ENCODE assay signal across 24 mouse cellular contexts in the genomic region with DNA sequence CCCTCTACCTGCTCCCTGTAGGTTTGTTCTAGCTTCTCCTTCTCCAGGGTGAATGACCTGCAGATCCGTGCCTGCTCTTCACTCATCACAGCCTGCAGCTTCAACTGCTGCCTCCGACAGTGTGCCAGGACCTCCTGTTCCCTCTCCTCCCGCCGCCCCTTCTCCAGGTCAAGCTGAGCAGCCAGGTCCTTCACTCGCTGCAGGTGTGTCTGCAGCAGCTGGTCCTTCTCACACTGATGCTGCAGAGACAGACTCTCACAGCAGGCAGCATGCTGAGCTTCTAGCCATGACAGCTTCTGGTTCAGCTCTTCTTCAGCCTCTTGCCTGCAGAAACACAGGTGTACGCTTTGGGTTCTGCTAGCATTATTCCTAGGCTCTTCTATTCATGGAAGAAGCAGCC.
"Had no signal": no experiment of that assay in that cellular context is flagged by ENCODE, and none has a peak within 500 bp of the region (broad histone marks: within the 10 kb centered on the region; RNA-seq: fewer than 3 reads in every experiment).

No protein-coding gene starts in this region.

- H3K4me2 ChIP-seq: kidney, embryonic 15.5 days; limb, embryonic 13.5 days; liver, embryonic 12.5 days; liver, embryonic 15.5 days; lung, embryonic 15.5 days; midbrain, embryonic 12.5 days; neural tube, embryonic 13.5 days had no signal

- ATAC-seq: liver, embryonic 12.5 days; midbrain, embryonic 16.5 days had no signal

- H3K27ac ChIP-seq: kidney, embryonic 15.5 days; left cerebral cortex, adult 2 months; limb, embryonic 10.5 days; limb, embryonic 13.5 days; liver, embryonic 12.5 days; liver, embryonic 15.5 days; lung, embryonic 15.5 days; midbrain, embryonic 12.5 days; neural tube, embryonic 13.5 days had no signal

- H3K9me3 ChIP-seq: kidney, embryonic 15.5 days; limb, embryonic 10.5 days; limb, embryonic 13.5 days; liver, embryonic 12.5 days; liver, embryonic 15.5 days; lung, embryonic 15.5 days; midbrain, embryonic 12.5 days; neural tube, embryonic 13.5 days had no signal

- H3K27me3 ChIP-seq: kidney, embryonic 15.5 days; limb, embryonic 13.5 days; liver, embryonic 12.5 days; liver, embryonic 15.5 days; lung, embryonic 15.5 days; midbrain, embryonic 12.5 days; neural tube, embryonic 13.5 days had no signal

- H3K4me1 ChIP-seq: kidney, embryonic 15.5 days; limb, embryonic 10.5 days; limb, embryonic 13.5 days; liver, embryonic 12.5 days; liver, embryonic 15.5 days; lung, embryonic 15.5 days; midbrain, embryonic 12.5 days; neural tube, embryonic 13.5 days had no signal

- H3K4me3 ChIP-seq: kidney, embryonic 15.5 days; left cerebral cortex, adult 2 months; limb, embryonic 10.5 days; limb, embryonic 13.5 days; liver, embryonic 12.5 days; liver, embryonic 15.5 days; lung, embryonic 15.5 days; midbrain, embryonic 12.5 days; myocyte; neural tube, embryonic 13.5 days had no signal

- DNase-seq: kidney, adult 11 months; kidney, adult 8-10 months; kidney, postnatal 10 days; kidney, postnatal 36 days; layer of hippocampus, postnatal 36 days; liver; lung, adult 18-20 months; lung, postnatal 14 days; lung, postnatal 4 days; retina, postnatal 1 day; right cerebral cortex, postnatal 25 days; thymus, adult 18-20 months; thymus, postnatal 25 days had no signal

- H3K9ac ChIP-seq: kidney, embryonic 15.5 days; limb, embryonic 13.5 days; liver, embryonic 12.5 days; liver, embryonic 15.5 days; lung, embryonic 15.5 days; midbrain, embryonic 12.5 days; neural tube, embryonic 13.5 days had no signal
